Comparison of ENCODE assay signal across 9 mouse cellular contexts in the genomic region with DNA sequence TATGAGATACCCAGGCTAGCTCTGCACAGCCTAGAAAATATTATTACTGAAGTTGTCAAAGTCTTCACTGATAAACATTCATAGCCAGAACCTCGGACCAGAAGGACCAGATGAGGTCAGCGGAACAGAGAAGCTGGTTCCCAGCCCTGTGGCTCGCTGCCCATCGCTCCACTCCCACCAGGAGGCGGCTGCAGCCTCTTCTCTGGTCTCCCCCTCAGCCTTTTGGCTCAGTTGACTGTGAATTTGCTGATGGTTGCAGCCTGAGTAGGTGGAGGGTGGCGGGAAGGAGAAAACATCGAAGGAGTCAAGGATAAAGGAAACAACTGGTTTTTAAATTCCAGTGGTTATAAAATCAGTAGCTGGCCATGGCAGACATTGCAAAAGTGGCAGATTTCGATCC.
A peak's percentile ranks its signal among the peaks of the same experiment; 100 is the strongest.
DNase-seq lines count a peak whose midpoint lies in the region; ATAC-seq and TF ChIP-seq lines count a peak whose summit lies in the region.
"Had no signal": no experiment of that assay in that cellular context is flagged by ENCODE, and none has a peak within 500 bp of the region (broad histone marks: within the 10 kb centered on the region; RNA-seq: fewer than 3 reads in every experiment).

No protein-coding gene starts in this region.

- 85% methylated on average over 8 of the region's 8 CpGs for WGBS in embryonic facial prominence, embryonic 11.5 days
- 64% methylated on average over 8 of the region's 8 CpGs for WGBS in liver, embryonic 15.5 days (ENCODE audit: insufficient replicate concordance)

- H3K27ac ChIP-seq in embryonic facial prominence, embryonic 11.5 days (replicated peaks; ENCODE audit: low read depth, low read length), result no peak overlapping the region
- H3K27ac ChIP-seq in liver, embryonic 15.5 days (replicated peaks), result peak overlapping the region; percentile 88
- H3K27ac ChIP-seq: neural tube, embryonic 12.5 days had no signal

- H3K4me2 ChIP-seq in embryonic facial prominence, embryonic 11.5 days (ENCODE audit: low read depth, low read length), result no peak overlapping the region
- H3K4me2 ChIP-seq in liver, embryonic 15.5 days, result peak overlapping the region; percentile 69; the same call in 1 of the 2 replicates
- H3K4me2 ChIP-seq: neural tube, embryonic 12.5 days had no signal

- H3K9me3 ChIP-seq in E14TG2a.4 (ENCODE audit: low read length), result no peaks in the 10 kb centered on the region
- H3K9me3 ChIP-seq in embryonic facial prominence, embryonic 11.5 days (replicated peaks; ENCODE audit: control insufficient read depth, low read length), result no peaks in the 10 kb centered on the region
- H3K9me3 ChIP-seq in liver, embryonic 15.5 days (replicated peaks), result no peaks in the 10 kb centered on the region
- H3K9me3 ChIP-seq: neural tube, embryonic 12.5 days had no signal

- TF ChIP-seq CTCF in E14TG2a.4 (conservative IDR thresholded peaks at IDR 0.05; ENCODE audit: low read length), result no peak

- peak overlapping the region; percentile 46 for H3K4me3 ChIP-seq in E14TG2a.4 (replicated peaks; ENCODE audit: low read length)
- H3K4me3 ChIP-seq in embryonic facial prominence, embryonic 11.5 days (ENCODE audit: low read depth, low read length), result no peak overlapping the region
- H3K4me3 ChIP-seq in liver, embryonic 15.5 days (replicated peaks), result no peak overlapping the region
- H3K4me3 ChIP-seq: neural tube, embryonic 12.5 days had no signal

- no peak for DNase-seq in embryonic facial prominence, embryonic 11.5 days (ENCODE audit: low spot score)
- peak; percentile 87 to 89 for DNase-seq in heart, postnatal 10 days
- DNase-seq in urinary bladder, postnatal 4 days (ENCODE audit: low spot score in 2 of 2), result peak; percentile 77 to 83
- DNase-seq in thymus, postnatal 25 days, result no peak
- no peak for DNase-seq in layer of hippocampus, adult 9-10 months (ENCODE audit: low spot score)
- no peak for DNase-seq in left cerebral cortex, adult 8-10 months (ENCODE audit: low spot score in 2 of 2)

- H3K36me3 ChIP-seq in E14TG2a.4 (ENCODE audit: insufficient read depth, low read length), result no peaks in the 10 kb centered on the region
- H3K36me3 ChIP-seq in embryonic facial prominence, embryonic 11.5 days (replicated peaks; ENCODE audit: control insufficient read depth, insufficient read depth, low read depth, low read length), result no peaks in the 10 kb centered on the region
- H3K36me3 ChIP-seq in liver, embryonic 15.5 days (replicated peaks), result no peaks in the 10 kb centered on the region
- H3K36me3 ChIP-seq: neural tube, embryonic 12.5 days had no signal

- no peaks in the 10 kb centered on the region for H3K27me3 ChIP-seq in E14TG2a.4 (ENCODE audit: insufficient read depth, low read length)
- no peaks in the 10 kb centered on the region for H3K27me3 ChIP-seq in embryonic facial prominence, embryonic 11.5 days (ENCODE audit: control insufficient read depth, insufficient read depth, low read length)
- H3K27me3 ChIP-seq in liver, embryonic 15.5 days, result no peaks in the 10 kb centered on the region
- H3K27me3 ChIP-seq: neural tube, embryonic 12.5 days had no signal

- H3K9ac ChIP-seq in embryonic facial prominence, embryonic 11.5 days (replicated peaks; ENCODE audit: low read length), result 0 out of 2 replicates have a peak overlapping the region, but pooled peaks have one; percentile 13
- no peak overlapping the region for H3K9ac ChIP-seq in liver, embryonic 15.5 days
- H3K9ac ChIP-seq: neural tube, embryonic 12.5 days had no signal

- intact Hi-C loops in heart, postnatal 10 days (cut with DNase I), result loop anchor here (2.0 kb wide), 2 partner anchors 121 to 231 kb away; no protein-coding TSS in a partner anchor

- peaks cover 50% of the 10 kb centered on the region for H3K4me1 ChIP-seq in E14TG2a.4 (replicated peaks; ENCODE audit: low read depth, low read length)
- H3K4me1 ChIP-seq in embryonic facial prominence, embryonic 11.5 days (ENCODE audit: control insufficient read depth, insufficient read depth, low read length), result peaks cover 8% of the 10 kb centered on the region
- H3K4me1 ChIP-seq in liver, embryonic 15.5 days (replicated peaks), result peaks cover 78% of the 10 kb centered on the region

- no peak for ATAC-seq in embryonic facial prominence, embryonic 11.5 days (replicated peaks; ENCODE audit: insufficient number of reproducible peaks, low FRiP score, low TSS enrichment, low read depth)
- ATAC-seq in liver, embryonic 15.5 days (ENCODE audit: insufficient read depth), result no peak

Comparison
In these comparisons a context has a peak if more than half of its experiments do, and no peak if none do; other contexts are left out.
1. DNase-seq: peak in heart, postnatal 10 days (2 of 2) and urinary bladder, postnatal 4 days (2 of 2); none in embryonic facial prominence, embryonic 11.5 days (single experiment), thymus, postnatal 25 days (single experiment), layer of hippocampus, adult 9-10 months (single experiment) and left cerebral cortex, adult 8-10 months (0 of 2).